11 mouse cellular contexts compared by ENCODE assay signal in genomic region chr13:36087427-36087826, GRCm38 (mm10).
"Had no signal": no experiment of that assay in that cellular context is flagged by ENCODE, and none has a peak within 500 bp of the region (broad histone marks: within the 10 kb centered on the region; RNA-seq: fewer than 3 reads in every experiment).

No protein-coding gene starts in this region.

- H3K36me3 ChIP-seq: stomach, embryonic 15.5 days had no signal

- H3K4me1 ChIP-seq: midbrain, embryonic 13.5 days; stomach, embryonic 15.5 days had no signal

- H3K9ac ChIP-seq: limb, embryonic 15.5 days; lung, embryonic 14.5 days; midbrain, embryonic 13.5 days; neural tube, embryonic 15.5 days; stomach, embryonic 15.5 days had no signal

- DNase-seq: kidney, adult 8-10 months; kidney, postnatal 25 days; lung, embryonic 14.5 days; lung, postnatal 14 days; thymus, adult 2 months; thymus, postnatal 4 days had no signal

- H3K9me3 ChIP-seq: limb, embryonic 15.5 days; midbrain, embryonic 13.5 days; neural tube, embryonic 15.5 days; stomach, embryonic 15.5 days had no signal

- H3K4me3 ChIP-seq: limb, embryonic 15.5 days; midbrain, embryonic 13.5 days; neural tube, embryonic 15.5 days; stomach, embryonic 15.5 days had no signal

- H3K4me2 ChIP-seq: limb, embryonic 15.5 days; lung, embryonic 14.5 days; midbrain, embryonic 13.5 days; neural tube, embryonic 15.5 days; stomach, embryonic 15.5 days had no signal

- H3K27me3 ChIP-seq: limb, embryonic 15.5 days; midbrain, embryonic 13.5 days; neural tube, embryonic 15.5 days; stomach, embryonic 15.5 days had no signal

- H3K27ac ChIP-seq: limb, embryonic 15.5 days; macrophage; midbrain, embryonic 13.5 days; neural tube, embryonic 15.5 days; stomach, embryonic 15.5 days had no signal

- ATAC-seq: midbrain, embryonic 13.5 days had no signal
